ENCODE assay signal across 7 mouse cellular contexts in genomic region chr19:53648802-53649236, GRCm38 (mm10). TPM values are rescaled to one million over a fixed set of nuclear protein-coding genes. Genes with fewer than 3 reads are reported as not detected.
DNase-seq lines count a peak whose midpoint lies in the region; ATAC-seq and TF ChIP-seq lines count a peak whose summit lies in the region.

No protein-coding gene starts in this region.

- H3K4me2 ChIP-seq in hindbrain, postnatal 0 days (ENCODE audit: low read depth, low read length) = peak overlapping the region; percentile 30; the same call in 1 of the 2 replicates

- peak; percentile 97 for TF ChIP-seq CTCF in hindbrain, postnatal 0 days (IDR thresholded peaks at IDR 0.05; ENCODE audit: low read depth)

- H3K9me3 ChIP-seq in hindbrain, postnatal 0 days (ENCODE audit: low read length) = no peaks in the 10 kb centered on the region

- peak overlapping the region; percentile 45; the same call in 1 of the 2 replicates for H3K27ac ChIP-seq in hindbrain, postnatal 0 days

- H3K27me3 ChIP-seq in hindbrain, postnatal 0 days (ENCODE audit: insufficient read depth, low read length) = no peaks in the 10 kb centered on the region

- peak; percentile 86 for DNase-seq in ZHBTc4 (ENCODE audit: low read depth, low spot score)
- DNase-seq in cerebellum, postnatal 25 days = peak; percentile 73 to 80
- peak; percentile 87 for DNase-seq in gastrocnemius, adult 18-20 months (ENCODE audit: low spot score)
- DNase-seq in hindbrain, postnatal 0 days (ENCODE audit: low spot score) = peak; percentile 87
- peak; percentile 77 to 80 for DNase-seq in left cerebral cortex, adult 18-20 months (ENCODE audit: low spot score in 2 of 2)
- peak; percentile 88 to 89 for DNase-seq in right cerebral cortex, adult 2 months (ENCODE audit: low spot score in 2 of 2)

- ATAC-seq in hindbrain, postnatal 0 days = peak; percentile 79
- ATAC-seq in megakaryocyte, adult 5-6 weeks (ENCODE audit: poor library complexity, severe bottlenecking) = peak; percentile 87

- H3K9ac ChIP-seq in hindbrain, postnatal 0 days (replicated peaks; ENCODE audit: low read length) = no peak overlapping the region

- H3K4me3 ChIP-seq in hindbrain, postnatal 0 days (ENCODE audit: low read length) = no peak overlapping the region

- peaks cover 20% of the 10 kb centered on the region for H3K36me3 ChIP-seq in hindbrain, postnatal 0 days (ENCODE audit: insufficient read depth, low read length)

- no peaks in the 10 kb centered on the region for H3K4me1 ChIP-seq in hindbrain, postnatal 0 days (ENCODE audit: insufficient read depth, low read length)

- 41% methylated on average over 10 of the region's 10 CpGs for WGBS in hindbrain, postnatal 0 days

RNA-seq across cellular contexts. Expression of gene Rbm20, which starts 28.3 kb away (rescaled TPM):
- 10 to 100 TPM; 75.3 to 75.4 TPM for total RNA-seq in gastrocnemius, adult 18-20 months (2021)
- 0.93 and 1.9 TPM in 2 replicates for total RNA-seq in hindbrain, postnatal 0 days (2014; rRNA removed)
- polyA plus RNA-seq in hindbrain, postnatal 0 days (2015; fragmentation: Nextera tagmentation; extraction: Ambion mirVana) = 0.76 and 0.86 TPM in 2 replicates
- 1 to 10 TPM; 5.2 to 6.3 TPM for total RNA-seq in left cerebral cortex, adult 18-20 months (2021)
- not detected in 2 replicates for total RNA-seq in megakaryocyte, adult 5-6 weeks (2015)
- 0.11 TPM in 1 of 2 replicates, not detected in the other for total RNA-seq in megakaryocyte, adult 5-6 weeks (2017)

RNA-seq across cellular contexts. Expression of gene Smc3, which starts 48.6 kb away (rescaled TPM):
- total RNA-seq in gastrocnemius, adult 18-20 months (2021) = 10 to 100 TPM; 15.5 to 15.8 TPM
- total RNA-seq in hindbrain, postnatal 0 days (2014; rRNA removed) = 15.3 and 18.1 TPM in 2 replicates
- polyA plus RNA-seq in hindbrain, postnatal 0 days (2015; fragmentation: Nextera tagmentation; extraction: Ambion mirVana) = 44.1 and 49.1 TPM in 2 replicates
- total RNA-seq in left cerebral cortex, adult 18-20 months (2021) = 10 to 100 TPM; 37.2 to 38.2 TPM
- 91.2 and 91.7 TPM in 2 replicates for total RNA-seq in megakaryocyte, adult 5-6 weeks (2015)
- total RNA-seq in megakaryocyte, adult 5-6 weeks (2017) = 108 and 122 TPM in 2 replicates

RNA-seq across cellular contexts. Expression of gene Nutf2-ps1, which starts 60.0 kb away (rescaled TPM):
- 10 to 100 TPM; 61.0 to 64.3 TPM for total RNA-seq in gastrocnemius, adult 18-20 months (2021)
- total RNA-seq in hindbrain, postnatal 0 days (2014; rRNA removed) = 106 and 109 TPM in 2 replicates
- polyA plus RNA-seq in hindbrain, postnatal 0 days (2015; fragmentation: Nextera tagmentation; extraction: Ambion mirVana) = 177 and 225 TPM in 2 replicates
- total RNA-seq in left cerebral cortex, adult 18-20 months (2021) = 10 to 100 TPM; 49.4 to 52.2 TPM
- total RNA-seq in megakaryocyte, adult 5-6 weeks (2015) = 36.9 and 38.7 TPM in 2 replicates
- 46.3 and 61.1 TPM in 2 replicates for total RNA-seq in megakaryocyte, adult 5-6 weeks (2017)

Comparison
In these comparisons a context has a peak if more than half of its experiments do, and no peak if none do; other contexts are left out.
1. RNA of gene Rbm20, which starts 28.3 kb away (total RNA-seq): 75.3 to 75.4 TPM in gastrocnemius, adult 18-20 months; 5.2 to 6.3 TPM in left cerebral cortex, adult 18-20 months, 0.93 to 1.9 TPM in hindbrain, postnatal 0 days and 0.11 TPM in megakaryocyte, adult 5-6 weeks; every median in the first group is over 10 times any median in the second.
2. Peak in every context shown above with its lines, with median percentiles within 50 percentile points of each other: DNase-seq.